Mouse (Mus musculus) liver, embryonic 12.5 days (tissue): ENCODE results near the gene Afap1. TPM values are rescaled to one million over a fixed set of nuclear protein-coding genes. Genes with fewer than 3 reads are reported as not detected.

ENCODE experiments used
- ATAC-seq: fragments of 200-750 bp; cut with Nextera tagmentation; 2 replicates; pipeline ENCODE4 v1.8.0; 2017; ENCODE audit warnings: moderate number of reproducible peaks, mild to moderate bottlenecking, moderate library complexity
- H3K27ac ChIP-seq: fragments of 300-500 bp; sonication (generic); 2 replicates; pipeline ENCODE4 v1.5.1; 2016; ENCODE audit warnings: mild to moderate bottlenecking
- H3K27me3 ChIP-seq: fragments of 300-500 bp; sonication (generic); replicated peaks from 2 replicates; pipeline ENCODE4 v1.6.1; 2016; ENCODE audit warnings: mild to moderate bottlenecking, moderate library complexity
- H3K36me3 ChIP-seq: fragments of 300-500 bp; sonication (generic); 2 replicates; pipeline ENCODE4 v1.6.1; 2016; ENCODE audit warnings: mild to moderate bottlenecking, moderate library complexity
- H3K4me1 ChIP-seq: fragments of 300-500 bp; sonication (generic); 2 replicates; pipeline ENCODE4 v1.6.1; 2016
- H3K4me2 ChIP-seq: fragments of 300-500 bp; sonication (generic); 2 replicates; pipeline ENCODE4 v1.6.1; 2016; ENCODE audit warnings: mild to moderate bottlenecking, moderate library complexity
- H3K4me3 ChIP-seq: fragments of 300-500 bp; sonication (generic); 2 replicates; pipeline ENCODE4 v1.5.1; 2016; ENCODE audit warnings: mild to moderate bottlenecking, moderate library complexity
- H3K9ac ChIP-seq: fragments of 300-500 bp; sonication (generic); 2 replicates; pipeline ENCODE4 v1.6.1; 2016; ENCODE audit warnings: mild to moderate bottlenecking, moderate library complexity
- H3K9me3 ChIP-seq: fragments of 300-500 bp; sonication (generic); replicated peaks from 2 replicates; pipeline ENCODE4 v1.6.1; 2016; ENCODE audit warnings: mild to moderate bottlenecking, moderate library complexity
- WGBS: fragments of 180-500 bp; shearing (Covaris S2); methylation state at CpG from one replicate; pipeline ENCODE4 v1.1.7; 2016; ENCODE audit not compliant: insufficient replicate concordance; 5-methylcytosine and 5-hydroxymethylcytosine counted together
- polyA plus RNA-seq: library from polyadenylated mRNA; unstranded; fragments of >200 nt; fragmentation: Nextera tagmentation; extraction: Ambion mirVana; gene quantifications from 2 replicates; pipeline ENCODE4 v1.2.1, GENCODE M21; 2016

Afap1 gene
- polyA plus RNA-seq, 1 experiment from 2014 or later = 2.7 TPM

GRCm38 (mm10) chr5:36025076-36025475, 132.0 kb downstream of the Afap1 start:
- WGBS = 43% methylated on average over 4 of the region's 4 CpGs
- Histone ChIP-seq H3K4me3 (no peak overlapping the region), H3K36me3 (no peaks in the 10 kb centered on the region), H3K4me2 (no peak overlapping the region), H3K27ac (no peak overlapping the region), H3K4me1 (no peaks in the 10 kb centered on the region), H3K9ac (no peak overlapping the region), H3K9me3 (no peaks in the 10 kb centered on the region), H3K27me3 (no peaks in the 10 kb centered on the region)
- no peak for ATAC-seq

DNA sequence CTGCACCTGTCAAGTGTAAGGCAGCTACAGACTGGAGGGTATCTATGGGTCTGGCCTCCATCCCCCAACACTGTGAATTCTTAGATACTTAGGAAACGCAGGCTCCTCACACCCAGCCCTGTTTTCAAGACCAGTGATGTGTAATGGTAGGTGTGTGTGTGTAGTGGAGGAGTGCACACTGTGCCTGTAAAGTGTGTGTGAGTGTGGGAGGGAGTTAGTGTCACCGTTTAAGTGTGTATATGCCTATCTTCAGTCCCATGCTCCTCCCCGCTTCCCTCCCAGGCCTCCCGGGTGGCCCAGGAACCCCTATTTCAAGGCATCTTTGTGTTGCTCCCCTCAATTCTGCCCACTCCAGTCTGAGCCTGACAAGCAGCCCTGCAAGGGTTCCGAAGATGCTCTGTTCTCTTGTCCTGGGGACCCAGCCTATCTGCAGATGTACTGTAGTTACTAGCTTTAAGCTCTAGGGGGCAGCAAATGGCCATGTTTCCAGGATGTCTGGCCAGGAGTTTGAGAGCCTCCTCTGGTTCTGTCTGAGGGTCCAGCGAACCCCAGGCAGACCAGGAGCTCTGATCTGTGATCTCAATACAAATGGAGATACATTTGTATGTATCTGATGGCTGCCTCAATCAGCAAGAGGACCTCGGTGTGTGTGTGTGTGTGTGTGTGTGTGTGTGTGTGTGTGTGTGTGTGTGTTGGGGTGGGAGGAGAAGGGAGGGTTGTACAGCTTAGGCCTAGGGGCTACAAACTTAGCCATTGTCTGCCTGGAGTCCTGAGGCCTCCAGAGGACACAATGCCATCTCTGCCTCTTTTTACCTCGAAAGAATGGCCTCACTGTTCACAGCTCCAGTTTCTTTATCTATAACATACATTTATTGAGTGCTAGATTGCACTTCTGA, 140.7 kb downstream of the Afap1 start:
- Histone ChIP-seq H3K27me3 (no peaks in the 10 kb centered on the region), H3K36me3 (no peaks in the 10 kb centered on the region), H3K9ac (no peak overlapping the region), H3K4me3 (no peak overlapping the region), H3K4me1 (no peaks in the 10 kb centered on the region), H3K27ac (no peak overlapping the region), H3K4me2 (no peak overlapping the region), H3K9me3 (no peaks in the 10 kb centered on the region)
- WGBS = 37% methylated on average over 8 of the region's 8 CpGs
- no peak for ATAC-seq

- WGBS = 65% methylated on average over 5 of the region's 5 CpGs
- no peak for ATAC-seq
These were observed 146.5 kb downstream of the Afap1 start for GRCm38 (mm10) chr5:36039596-36039995.

GRCm38 (mm10) chr5:36040398-36041235, 147.5 kb downstream of the Afap1 start:
- H3K9ac ChIP-seq = no peak overlapping the region
- 61% methylated on average over 13 of the region's 13 CpGs for WGBS
- ATAC-seq = no peak

More at GRCm38 (mm10) chr5:36039596-36039995, 146.5 kb downstream of the Afap1 start:
- H3K4me3 ChIP-seq = no peak overlapping the region
- no peak overlapping the region for H3K27ac ChIP-seq
- no peaks in the 10 kb centered on the region for H3K9me3 ChIP-seq
- H3K4me2 ChIP-seq = no peak overlapping the region
- no peak overlapping the region for H3K9ac ChIP-seq
- H3K4me1 ChIP-seq = peaks cover 8% of the 10 kb centered on the region
- H3K36me3 ChIP-seq = no peaks in the 10 kb centered on the region
- H3K27me3 ChIP-seq = no peaks in the 10 kb centered on the region

GRCm38 (mm10) chr5:36041236-36041562, 148.1 kb downstream of the Afap1 start:
- no peak overlapping the region for H3K4me3 ChIP-seq
- no peak overlapping the region for H3K9ac ChIP-seq
- peaks cover 8% of the 10 kb centered on the region for H3K4me1 ChIP-seq
- ATAC-seq = no peak
- H3K27ac ChIP-seq = no peak overlapping the region
- no peaks in the 10 kb centered on the region for H3K27me3 ChIP-seq
- H3K36me3 ChIP-seq = no peaks in the 10 kb centered on the region
- no peaks in the 10 kb centered on the region for H3K9me3 ChIP-seq
- no peak overlapping the region for H3K4me2 ChIP-seq

More at GRCm38 (mm10) chr5:36040398-36041235, 147.5 kb downstream of the Afap1 start:
- Histone ChIP-seq H3K27me3 (no peaks in the 10 kb centered on the region), H3K9me3 (no peaks in the 10 kb centered on the region), H3K4me3 (no peak overlapping the region), H3K4me2 (no peak overlapping the region), H3K27ac (no peak overlapping the region), H3K36me3 (no peaks in the 10 kb centered on the region), H3K4me1 (peaks cover 8% of the 10 kb centered on the region)

GRCm38 (mm10) chr5:36041756-36042155, 148.6 kb downstream of the Afap1 start:
- H3K4me3 ChIP-seq = no peak overlapping the region
- H3K9ac ChIP-seq = no peak overlapping the region
- peaks cover 8% of the 10 kb centered on the region for H3K4me1 ChIP-seq
- WGBS = 56% methylated on average over 6 of the region's 6 CpGs
- 0 out of 2 replicates have a peak, but pooled peaks have one; percentile 14 for ATAC-seq
- H3K9me3 ChIP-seq = no peaks in the 10 kb centered on the region
- H3K27me3 ChIP-seq = no peaks in the 10 kb centered on the region
- H3K36me3 ChIP-seq = no peaks in the 10 kb centered on the region
- H3K27ac ChIP-seq = no peak overlapping the region
- no peak overlapping the region for H3K4me2 ChIP-seq

DNA sequence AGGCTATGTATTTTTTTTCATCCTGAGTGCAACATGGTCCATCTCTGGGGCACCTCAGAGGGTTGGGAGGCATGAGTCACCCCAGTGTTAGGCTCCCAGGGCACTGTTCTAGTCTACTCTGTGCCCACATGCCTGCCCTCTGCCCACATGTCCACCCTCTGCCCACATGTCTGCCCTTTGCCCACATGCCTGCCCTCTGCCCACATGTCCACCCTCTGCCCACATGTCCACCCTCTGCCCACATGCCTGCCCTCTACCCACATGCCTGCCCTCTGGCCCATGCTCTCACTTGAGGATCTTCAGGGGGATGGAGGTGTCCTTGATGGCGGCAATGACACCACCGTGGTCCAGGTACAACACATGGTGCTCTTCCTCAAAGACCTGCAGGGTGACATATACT, 150.0 kb downstream of the Afap1 start:
- Histone ChIP-seq H3K27ac (no peak overlapping the region), H3K4me1 (peaks cover 8% of the 10 kb centered on the region), H3K9ac (no peak overlapping the region), H3K9me3 (no peaks in the 10 kb centered on the region), H3K4me2 (no peak overlapping the region), H3K27me3 (no peaks in the 10 kb centered on the region), H3K4me3 (no peak overlapping the region), H3K36me3 (no peaks in the 10 kb centered on the region)
- ATAC-seq = no peak
- WGBS = 64% methylated on average over 2 of the region's 2 CpGs

Other genes starting within 250 kb of the Afap1 start
- 1.2 and 1.4 TPM in 2 replicates for gene Htra3, start 213.5 kb upstream of the Afap1 start, polyA plus RNA-seq
- 3.3 and 3.8 TPM in 2 replicates for gene Sh3tc1, start 153.3 kb upstream of the Afap1 start, polyA plus RNA-seq
- 0.08 and 0.12 TPM in 2 replicates for gene Ablim2, start 135.4 kb upstream of the Afap1 start, polyA plus RNA-seq